Mouse (Mus musculus) embryonic facial prominence, embryonic 11.5 days (tissue): ENCODE data around the gene Macrod2. TPM values are rescaled to one million over a fixed set of nuclear protein-coding genes. Genes with fewer than 3 reads are reported as not detected.

Experiments used
- ATAC-seq: fragments of 200-750 bp; cut with Nextera tagmentation; replicated peaks from 2 replicates; pipeline ENCODE4 v1.8.0; 2017; ENCODE audit warnings: low read depth; ENCODE audit not compliant: insufficient number of reproducible peaks, low FRiP score, low TSS enrichment
- DNase-seq: peaks from one replicate; pipeline ENCODE4 v3.0.0-alpha.2; 2015; ENCODE audit warnings: low spot score
- H3K27ac ChIP-seq: fragments of 300-500 bp; sonication (generic); replicated peaks from 2 replicates; pipeline ENCODE4 v1.5.1; 2014; ENCODE audit warnings: mild to moderate bottlenecking, low read depth, low read length, control low read depth
- H3K27me3 ChIP-seq: fragments of 300-500 bp; sonication (generic); 2 replicates; pipeline ENCODE4 v1.6.1; 2014; ENCODE audit warnings: mild to moderate bottlenecking, low read length, moderate library complexity, mixed read lengths; ENCODE audit not compliant: control insufficient read depth, insufficient read depth
- H3K36me3 ChIP-seq: fragments of 300-500 bp; sonication (generic); replicated peaks from 2 replicates; pipeline ENCODE4 v1.6.1; 2014; ENCODE audit warnings: low read depth, mild to moderate bottlenecking, low read length, moderate library complexity, mixed read lengths; ENCODE audit not compliant: control insufficient read depth, insufficient read depth
- H3K4me1 ChIP-seq: fragments of 300-500 bp; sonication (generic); 2 replicates; pipeline ENCODE4 v1.6.1; 2014; ENCODE audit warnings: low read length, mixed read lengths; ENCODE audit not compliant: control insufficient read depth, insufficient read depth
- H3K4me2 ChIP-seq: fragments of 300-500 bp; sonication (generic); 2 replicates; pipeline ENCODE4 v1.6.1; 2014; ENCODE audit warnings: low read depth, mild to moderate bottlenecking, control low read depth, low read length, moderate library complexity
- H3K4me3 ChIP-seq: fragments of 300-500 bp; sonication (generic); 2 replicates; pipeline ENCODE4 v1.5.1; 2014; ENCODE audit warnings: low read depth, low read length, control low read depth
- H3K9ac ChIP-seq: fragments of 300-500 bp; sonication (generic); replicated peaks from 2 replicates; pipeline ENCODE4 v1.6.1; 2014; ENCODE audit warnings: mild to moderate bottlenecking, control low read depth, low read length
- H3K9me3 ChIP-seq: fragments of 300-500 bp; sonication (generic); replicated peaks from 2 replicates; pipeline ENCODE4 v1.6.1; 2016; ENCODE audit warnings: mild to moderate bottlenecking, low read length, inconsistent platforms, mixed read lengths; ENCODE audit not compliant: control insufficient read depth
- WGBS: fragments of 180-500 bp; shearing (Covaris S2); extraction: QIAGEN DNeasy Blood & Tissue Kit; methylation state at CpG from one replicate; pipeline ENCODE4 v1.1.7; 2014; 5-methylcytosine and 5-hydroxymethylcytosine counted together
- polyA plus RNA-seq: library from polyadenylated mRNA; unstranded; fragments of >200 nt; fragmentation: Nextera tagmentation; extraction: Ambion mirVana; gene quantifications from 2 replicates; pipeline ENCODE4 v1.2.1, GENCODE M21; 2014

Macrod2 gene
- polyA plus RNA-seq, 1 experiment from 2014 or later = 33.8 TPM

DNA sequence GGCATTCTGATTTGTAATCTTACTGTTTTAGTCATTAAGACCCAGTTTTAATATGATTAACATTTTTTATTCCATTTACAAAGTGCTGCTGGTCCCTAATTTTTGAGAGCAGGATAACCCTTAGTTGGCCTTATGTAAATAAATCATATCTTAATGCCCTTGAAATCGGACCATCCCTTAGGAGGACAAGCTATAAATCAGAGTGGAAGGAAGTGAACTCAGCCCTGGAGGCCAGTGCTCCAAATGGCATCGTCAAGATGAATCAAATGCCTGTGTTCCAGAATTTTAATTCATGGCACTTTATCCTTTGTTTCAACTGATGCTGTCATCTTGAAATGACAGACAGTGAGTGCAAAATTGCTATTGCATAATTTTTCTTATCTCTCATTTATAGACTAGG lies 1046.8 kb downstream of the Macrod2 start:
- H3K36me3 ChIP-seq = no peaks in the 10 kb centered on the region
- no peak for DNase-seq
- no peak overlapping the region for H3K27ac ChIP-seq
- H3K9ac ChIP-seq = no peak overlapping the region
- no peak for ATAC-seq
- WGBS = 70% methylated on average over 2 of the region's 2 CpGs
- H3K4me3 ChIP-seq = no peak overlapping the region
- no peaks in the 10 kb centered on the region for H3K4me1 ChIP-seq
- H3K9me3 ChIP-seq = no peaks in the 10 kb centered on the region
- H3K27me3 ChIP-seq = no peaks in the 10 kb centered on the region
- no peak overlapping the region for H3K4me2 ChIP-seq

GRCm38 (mm10) chr2:141449078-141449680 lies 1054.1 kb downstream of the Macrod2 start:
- Histone ChIP-seq H3K9me3 (no peaks in the 10 kb centered on the region), H3K27me3 (no peaks in the 10 kb centered on the region), H3K9ac (no peak overlapping the region), H3K4me1 (no peaks in the 10 kb centered on the region), H3K27ac (no peak overlapping the region), H3K4me2 (no peak overlapping the region), H3K36me3 (no peaks in the 10 kb centered on the region), H3K4me3 (no peak overlapping the region)
- ATAC-seq = no peak
- DNase-seq = no peak
- 72% methylated on average over 2 of the region's 2 CpGs for WGBS

DNA sequence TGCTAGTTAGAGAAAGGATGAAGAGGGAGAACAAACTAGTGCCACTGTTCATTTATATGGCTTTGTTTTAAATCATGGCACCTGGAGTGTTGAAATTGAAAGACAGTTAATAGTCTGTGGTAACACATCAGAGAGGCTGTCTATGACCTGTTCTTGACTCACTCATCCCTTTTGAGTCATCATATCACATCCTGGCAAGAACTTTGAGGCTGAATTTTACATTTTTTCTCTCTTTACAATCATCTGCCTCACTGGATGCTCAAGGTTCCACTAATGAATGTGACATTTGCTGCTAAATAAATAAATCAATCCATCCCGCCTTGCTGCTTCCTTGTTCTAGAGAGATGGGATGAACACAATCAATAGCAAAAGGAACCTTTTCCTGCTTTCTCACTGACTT lies 1068.8 kb downstream of the Macrod2 start:
- DNase-seq (no peak), ATAC-seq (no peak)
- H3K27me3 ChIP-seq = no peaks in the 10 kb centered on the region
- no peak overlapping the region for H3K4me2 ChIP-seq
- H3K9ac ChIP-seq = no peak overlapping the region
- no peaks in the 10 kb centered on the region for H3K9me3 ChIP-seq
- H3K27ac ChIP-seq = no peak overlapping the region
- no peak overlapping the region for H3K4me3 ChIP-seq
- H3K36me3 ChIP-seq = no peaks in the 10 kb centered on the region
- WGBS = 93% methylated on average over 1 of the region's 1 CpGs
- H3K4me1 ChIP-seq = no peaks in the 10 kb centered on the region

DNA sequence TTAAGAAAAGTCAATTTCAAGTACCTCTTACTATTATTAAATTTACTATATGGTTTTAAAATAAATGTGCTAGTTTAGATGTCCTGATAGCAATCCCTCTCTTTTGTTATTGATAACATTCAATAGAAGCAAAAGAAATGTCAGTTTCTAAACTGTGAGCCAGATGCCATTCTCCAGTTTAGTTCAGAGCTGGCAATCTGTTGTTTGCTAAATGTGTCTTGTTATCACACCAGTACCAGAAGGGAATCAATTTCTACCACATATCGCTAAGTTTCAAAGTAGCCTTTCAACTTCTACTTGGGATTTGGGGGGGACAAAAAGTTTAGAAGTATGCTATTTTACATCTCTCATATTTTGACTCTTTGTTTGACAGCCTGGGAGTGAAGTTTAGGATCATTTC lies 1077.7 kb downstream of the Macrod2 start:
- Histone ChIP-seq H3K9me3 (no peaks in the 10 kb centered on the region), H3K4me1 (no peaks in the 10 kb centered on the region), H3K9ac (no peak overlapping the region), H3K27me3 (no peaks in the 10 kb centered on the region), H3K4me3 (no peak overlapping the region), H3K36me3 (no peaks in the 10 kb centered on the region), H3K27ac (no peak overlapping the region), H3K4me2 (no peak overlapping the region)
- no peak for ATAC-seq
- WGBS = 89% methylated on average over 1 of the region's 1 CpGs
- no peak for DNase-seq

DNA sequence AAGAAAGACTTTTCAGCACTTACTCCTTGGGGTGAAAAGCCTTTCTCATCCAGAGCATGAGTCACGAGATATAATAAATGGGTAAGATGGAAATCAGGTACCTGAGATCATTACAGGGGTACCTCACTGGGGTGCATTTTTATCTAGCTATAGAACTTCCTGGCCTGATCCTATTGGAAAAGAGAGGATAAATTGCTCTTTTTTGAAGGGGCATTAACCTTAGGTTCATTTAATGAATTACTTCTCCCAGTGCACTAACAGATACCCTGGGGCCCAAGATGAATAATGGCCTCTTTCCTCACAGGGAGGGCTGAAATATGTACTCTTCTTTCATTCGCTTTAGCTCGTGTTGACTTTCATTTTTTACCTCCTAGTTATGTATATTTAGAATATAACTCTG lies 1082.5 kb downstream of the Macrod2 start:
- WGBS = 75% methylated on average over 3 of the region's 3 CpGs
- no peaks in the 10 kb centered on the region for H3K9me3 ChIP-seq

DNA sequence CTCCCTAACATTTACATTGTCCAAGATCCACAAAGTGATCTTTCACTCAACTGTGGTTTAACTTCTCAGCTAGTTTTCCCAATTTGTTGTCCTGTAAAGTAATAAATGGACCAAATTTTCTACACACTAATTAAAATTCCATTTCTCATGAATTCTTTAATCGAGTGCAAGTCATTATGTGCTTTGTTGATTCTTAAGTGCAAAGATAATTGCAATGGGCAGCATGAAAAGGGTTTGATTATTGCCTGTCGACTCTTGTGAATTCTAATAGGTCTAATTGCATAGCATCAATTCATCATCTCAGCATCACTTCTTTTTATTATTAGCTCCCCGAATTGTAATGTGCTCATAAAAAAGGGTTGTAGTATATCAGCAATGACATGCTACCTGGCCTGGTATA lies 1095.4 kb downstream of the Macrod2 start:
- Histone ChIP-seq H3K4me3 (no peak overlapping the region), H3K4me1 (no peaks in the 10 kb centered on the region), H3K9ac (no peak overlapping the region), H3K9me3 (no peaks in the 10 kb centered on the region), H3K27ac (no peak overlapping the region), H3K27me3 (no peaks in the 10 kb centered on the region), H3K4me2 (no peak overlapping the region), H3K36me3 (no peaks in the 10 kb centered on the region)
- ATAC-seq = no peak
- no peak for DNase-seq
- 77% methylated on average over 3 of the region's 3 CpGs for WGBS

More for the DNA sequence above, 1082.5 kb downstream of the Macrod2 start:
- ATAC-seq (no peak), DNase-seq (no peak)
- H3K27ac ChIP-seq = no peak overlapping the region
- no peaks in the 10 kb centered on the region for H3K27me3 ChIP-seq
- no peak overlapping the region for H3K4me2 ChIP-seq
- H3K4me3 ChIP-seq = no peak overlapping the region
- H3K4me1 ChIP-seq = no peaks in the 10 kb centered on the region
- H3K9ac ChIP-seq = no peak overlapping the region
- H3K36me3 ChIP-seq = no peaks in the 10 kb centered on the region

- no peak overlapping the region for H3K4me2 ChIP-seq
- ATAC-seq (no peak), DNase-seq (no peak)
- H3K36me3 ChIP-seq = no peaks in the 10 kb centered on the region
- no peaks in the 10 kb centered on the region for H3K4me1 ChIP-seq
- no peaks in the 10 kb centered on the region for H3K9me3 ChIP-seq
- 91% methylated on average over 3 of the region's 3 CpGs for WGBS
- H3K27me3 ChIP-seq = no peaks in the 10 kb centered on the region
- H3K27ac ChIP-seq = no peak overlapping the region
- no peak overlapping the region for H3K9ac ChIP-seq
- H3K4me3 ChIP-seq = no peak overlapping the region
Measured at GRCm38 (mm10) chr2:141505451-141505850, 1110.3 kb downstream of the Macrod2 start.

DNA sequence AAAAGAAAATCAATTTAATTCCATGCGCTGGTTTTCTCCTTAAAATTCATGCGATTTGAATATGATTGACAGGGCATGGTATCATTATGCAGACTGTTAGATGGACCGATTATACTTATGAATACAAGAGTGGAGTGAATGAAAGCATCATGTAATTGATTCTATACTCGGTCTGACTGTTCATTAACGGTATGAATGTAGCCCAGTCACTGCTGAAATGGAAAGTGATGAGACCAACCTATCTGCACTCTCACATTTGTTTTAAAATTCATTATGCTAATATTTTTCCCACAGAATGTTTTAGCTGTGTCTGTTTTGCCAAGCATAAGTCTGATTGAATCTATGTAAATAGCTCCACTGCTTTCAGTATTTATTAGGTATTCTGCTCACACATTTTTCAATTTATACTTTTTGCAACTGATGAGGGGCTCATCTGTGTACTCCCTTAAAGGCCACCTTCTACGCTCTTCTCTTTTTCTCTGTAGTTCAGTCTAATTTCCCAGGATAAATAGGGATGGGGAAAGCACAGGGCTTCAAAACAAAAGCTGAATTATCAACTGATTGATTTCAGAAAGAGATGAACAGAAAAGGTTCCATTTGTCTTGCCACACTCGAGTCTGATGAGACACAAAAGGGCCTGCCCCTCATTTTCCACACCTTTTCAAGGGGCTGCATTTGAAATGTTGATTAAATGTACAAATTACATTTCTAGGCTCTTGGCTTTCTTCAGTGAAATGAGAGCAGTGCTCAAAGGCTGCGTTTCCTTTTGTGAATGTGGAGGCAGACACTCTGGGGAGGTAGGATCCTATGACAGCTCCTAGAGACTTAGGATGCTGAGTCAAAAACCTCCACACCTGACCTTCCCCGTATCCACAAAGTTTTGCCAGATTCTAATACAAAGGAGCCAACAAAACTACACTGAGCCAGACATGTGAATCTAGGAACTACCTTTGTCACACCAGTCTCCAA lies 1113.1 kb downstream of the Macrod2 start:
- no peak overlapping the region for H3K9ac ChIP-seq
- DNase-seq (no peak), ATAC-seq (no peak)
- H3K4me3 ChIP-seq = no peak overlapping the region
- no peak overlapping the region for H3K4me2 ChIP-seq
- no peaks in the 10 kb centered on the region for H3K27me3 ChIP-seq
- WGBS = 73% methylated on average over 9 of the region's 9 CpGs
- H3K4me1 ChIP-seq = no peaks in the 10 kb centered on the region
- H3K36me3 ChIP-seq = no peaks in the 10 kb centered on the region
- H3K27ac ChIP-seq = no peak overlapping the region
- no peaks in the 10 kb centered on the region for H3K9me3 ChIP-seq
